Mouse (Mus musculus) mammary gland, adult 2 months (tissue): Measurements from ENCODE around the gene Ankrd54. TPM values are rescaled to one million over a fixed set of nuclear protein-coding genes. Genes with fewer than 3 reads are reported as not detected.

Experiments
- polyA plus RNA-seq: library from polyadenylated mRNA; depleted of rRNA; stranded (reverse); fragments of >200 nt; gene quantifications from 2 replicates; pipeline ENCODE4 v1.2.3, GENCODE M21; 2012; ENCODE audit warnings: low replicate concordance; rRNA removed

Ankrd54 gene
- 50.2 and 76.0 TPM in 2 replicates for polyA plus RNA-seq

GRCm38 (mm10) chr15:79062376-79063159 lies at the start of gene Ankrd54:
TSS of gene Ankrd54 (minus strand) at chr15:79062893.

GRCm38 (mm10) chr15:79108421-79109320 lies 46.0 kb upstream of the Ankrd54 start, which contains the start of gene Micall1:
TSS of gene Micall1 (plus strand) at chr15:79108898.

GRCm38 (mm10) chr15:79074913-79075532 lies 12.3 kb upstream of the Ankrd54 start, which contains the start of gene Eif3l:
TSS of gene Eif3l (plus strand) at chr15:79075179.

DNA sequence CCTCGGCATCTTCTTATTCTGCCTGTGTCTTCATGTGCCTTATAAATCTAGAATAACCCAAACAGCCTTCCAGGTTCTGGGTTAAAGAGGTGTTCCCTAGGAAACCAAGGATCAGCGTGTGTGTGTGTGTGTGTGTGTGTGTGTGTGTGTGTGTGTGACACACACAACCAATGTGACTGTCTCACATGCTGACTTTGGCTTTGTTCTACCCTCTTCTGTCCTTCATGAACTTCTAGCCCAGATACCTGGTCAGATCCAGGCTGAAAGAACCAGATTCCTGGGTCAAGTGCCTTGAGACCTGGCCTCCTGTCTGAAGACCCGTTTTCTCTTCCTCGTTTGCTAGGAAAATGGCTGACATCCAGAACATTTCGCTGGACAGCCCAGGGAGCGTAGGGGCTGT lies 21.1 kb downstream of the Ankrd54 start, which contains the start of gene Galr3:
Gene Galr3 (plus strand): TSS at position 301 of the 400 bp plus-strand sequence.

DNA sequence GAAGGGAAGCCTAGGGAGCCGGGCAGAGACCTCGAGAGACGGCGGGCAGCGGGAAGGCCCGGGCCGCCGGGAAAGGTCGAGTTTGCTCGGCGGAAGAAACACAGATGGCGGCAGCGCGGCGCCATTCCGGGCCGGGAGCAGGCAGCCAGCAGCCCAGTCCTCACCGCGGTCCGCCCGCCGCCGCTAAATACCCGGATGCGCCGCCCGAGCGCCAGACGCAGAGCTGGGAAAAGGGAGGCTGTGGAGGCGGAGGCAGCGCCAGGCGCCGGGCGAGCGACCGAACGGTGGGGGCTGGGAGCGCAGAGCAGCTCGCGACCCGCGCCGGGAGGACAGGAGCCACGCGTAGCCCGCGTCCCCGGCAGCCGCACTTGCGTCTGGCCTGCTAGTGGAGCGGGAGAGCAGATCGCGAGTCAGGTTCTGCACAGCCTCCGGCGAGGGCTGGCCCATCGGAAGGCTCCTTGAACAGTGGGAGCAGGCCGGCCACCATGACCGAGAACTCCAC lies 34.4 kb downstream of the Ankrd54 start, which contains the start of gene H1f0:
Gene H1f0 (plus strand): TSS at position 214 of the 502 bp plus-strand sequence.

Other genes with a start within 250 kb of the Ankrd54 start
- gene Cdc42ep1, start 220.3 kb downstream of the Ankrd54 start, polyA plus RNA-seq, result 114 and 140 TPM in 2 replicates
- gene Lgals2, start 207.4 kb downstream of the Ankrd54 start, polyA plus RNA-seq, result not detected in 2 replicates
- 83.0 and 149 TPM in 2 replicates for gene Gga1, start 185.7 kb downstream of the Ankrd54 start, polyA plus RNA-seq
- gene Gm49510, start 163.2 kb downstream of the Ankrd54 start, polyA plus RNA-seq, result 0.09 TPM in 1 of 2 replicates, not detected in the other
- 123 and 282 TPM in 2 replicates for gene Sh3bp1, start 163.1 kb downstream of the Ankrd54 start, polyA plus RNA-seq
- gene Pdxp, start 149.0 kb downstream of the Ankrd54 start, polyA plus RNA-seq, result 7.8 and 22.8 TPM in 2 replicates
- 905 and 1,106 TPM in 2 replicates for gene Lgals1, start 136.2 kb downstream of the Ankrd54 start, polyA plus RNA-seq
- 19.9 and 29.9 TPM in 2 replicates for gene Nol12, start 128.0 kb downstream of the Ankrd54 start, polyA plus RNA-seq
- 62.5 and 82.9 TPM in 2 replicates for gene Triobp, start 115.2 kb downstream of the Ankrd54 start, polyA plus RNA-seq
- 54.9 and 109 TPM in 2 replicates for gene H1f0, start 34.4 kb downstream of the Ankrd54 start, polyA plus RNA-seq
- gene Galr3, start 21.0 kb downstream of the Ankrd54 start, polyA plus RNA-seq, result 0.22 and 2.2 TPM in 2 replicates
- gene Eif3l, start 12.3 kb upstream of the Ankrd54 start, polyA plus RNA-seq, result 133 and 209 TPM in 2 replicates
- gene Micall1, start 46.0 kb upstream of the Ankrd54 start, polyA plus RNA-seq, result 31.8 and 55.0 TPM in 2 replicates
- 30.3 and 37.2 TPM in 2 replicates for gene Polr2f, start 78.1 kb upstream of the Ankrd54 start, polyA plus RNA-seq
- 1.7 and 2.4 TPM in 2 replicates for gene 1700088E04Rik, start 78.4 kb upstream of the Ankrd54 start, polyA plus RNA-seq
- 49.5 and 61.8 TPM in 2 replicates for gene Sox10, start 102.3 kb upstream of the Ankrd54 start, polyA plus RNA-seq
- gene Pick1, start 166.3 kb upstream of the Ankrd54 start, polyA plus RNA-seq, result 24.4 and 24.7 TPM in 2 replicates
- gene Gm49486, start 166.5 kb upstream of the Ankrd54 start, polyA plus RNA-seq, result 0.16 TPM in 1 of 2 replicates, not detected in the other
- 0.39 and 0.56 TPM in 2 replicates for gene Slc16a8, start 191.9 kb upstream of the Ankrd54 start, polyA plus RNA-seq
- gene Baiap2l2, start 222.6 kb upstream of the Ankrd54 start, polyA plus RNA-seq, result 3.0 and 9.8 TPM in 2 replicates